ENCODE assay signal across 8 mouse cellular contexts in genomic region chr11:68398891-68399547, GRCm38 (mm10). TPM values are rescaled to one million over a fixed set of nuclear protein-coding genes. Genes with fewer than 3 reads are reported as not detected.
A peak's percentile ranks its signal among the peaks of the same experiment; 100 is the strongest.
DNase-seq lines count a peak whose midpoint lies in the region; ATAC-seq and TF ChIP-seq lines count a peak whose summit lies in the region.
"Had no signal": no experiment of that assay in that cellular context is flagged by ENCODE, and none has a peak within 500 bp of the region (broad histone marks: within the 10 kb centered on the region; RNA-seq: fewer than 3 reads in every experiment).

No protein-coding gene starts in this region.

- H3K4me2 ChIP-seq in lung, embryonic 16.5 days (ENCODE audit: low read depth, low read length): peak overlapping the region; percentile 98
- peak overlapping the region; percentile 96 for H3K4me2 ChIP-seq in forebrain, postnatal 0 days (ENCODE audit: low read depth)
- H3K4me2 ChIP-seq in limb, embryonic 15.5 days: peak overlapping the region; percentile 98
- H3K4me2 ChIP-seq in stomach, embryonic 16.5 days (ENCODE audit: low read depth, low read length): peak overlapping the region; percentile 96

- H3K9me3 ChIP-seq in lung, embryonic 16.5 days (ENCODE audit: control insufficient read depth, low read length): 0 out of 2 replicates have a peak, but pooled peaks cover 2% of the 10 kb centered on the region
- H3K9me3 ChIP-seq in forebrain, postnatal 0 days (ENCODE audit: low read length): no peaks in the 10 kb centered on the region
- H3K9me3 ChIP-seq in limb, embryonic 15.5 days: no peaks in the 10 kb centered on the region
- H3K9me3 ChIP-seq in stomach, embryonic 16.5 days (replicated peaks; ENCODE audit: control insufficient read depth, low read length): no peaks in the 10 kb centered on the region

- no peak for TF ChIP-seq CTCF in forebrain, postnatal 0 days (IDR thresholded peaks at IDR 0.05; ENCODE audit: low read depth)

- peaks cover 55% of the 10 kb centered on the region for H3K27me3 ChIP-seq in lung, embryonic 16.5 days (ENCODE audit: control insufficient read depth, insufficient read depth, low read depth, low read length)
- H3K27me3 ChIP-seq in forebrain, postnatal 0 days (ENCODE audit: insufficient read depth, low read length): peaks cover 39% of the 10 kb centered on the region
- H3K27me3 ChIP-seq in limb, embryonic 15.5 days: peaks cover 87% of the 10 kb centered on the region
- peaks cover 26% of the 10 kb centered on the region for H3K27me3 ChIP-seq in stomach, embryonic 16.5 days (ENCODE audit: control insufficient read depth, insufficient read depth, low read length)

- H3K4me3 ChIP-seq in lung, embryonic 16.5 days (ENCODE audit: low read length): peak overlapping the region; percentile 55
- peak overlapping the region; percentile 51 for H3K4me3 ChIP-seq in forebrain, postnatal 0 days (ENCODE audit: low read depth, low read length)
- peak overlapping the region; percentile 48 for H3K4me3 ChIP-seq in limb, embryonic 15.5 days
- H3K4me3 ChIP-seq in stomach, embryonic 16.5 days (replicated peaks; ENCODE audit: low read length): peak overlapping the region; percentile 53

- H3K4me1 ChIP-seq in lung, embryonic 16.5 days (replicated peaks; ENCODE audit: control insufficient read depth, insufficient read depth, low read length): peaks cover 21% of the 10 kb centered on the region
- peaks cover 6% of the 10 kb centered on the region; the same call in 1 of the 2 replicates for H3K4me1 ChIP-seq in forebrain, postnatal 0 days (ENCODE audit: insufficient read depth)
- peaks cover 16% of the 10 kb centered on the region for H3K4me1 ChIP-seq in limb, embryonic 15.5 days
- 0 out of 2 replicates have a peak, but pooled peaks cover 4% of the 10 kb centered on the region for H3K4me1 ChIP-seq in stomach, embryonic 16.5 days (ENCODE audit: control insufficient read depth, insufficient read depth, low read length)

- no peaks in the 10 kb centered on the region for H3K36me3 ChIP-seq in lung, embryonic 16.5 days (ENCODE audit: control insufficient read depth, insufficient read depth, low read length)
- no peaks in the 10 kb centered on the region for H3K36me3 ChIP-seq in forebrain, postnatal 0 days (ENCODE audit: insufficient read depth)
- no peaks in the 10 kb centered on the region for H3K36me3 ChIP-seq in limb, embryonic 15.5 days
- H3K36me3 ChIP-seq in stomach, embryonic 16.5 days (ENCODE audit: control insufficient read depth, insufficient read depth, low read length): no peaks in the 10 kb centered on the region

- WGBS in lung, embryonic 16.5 days: 16% methylated on average over 24 of the region's 24 CpGs
- WGBS in forebrain, postnatal 0 days: 13% methylated on average over 24 of the region's 24 CpGs
- 18% methylated on average over 24 of the region's 24 CpGs for WGBS in limb, embryonic 15.5 days
- WGBS in stomach, embryonic 16.5 days: 32% methylated on average over 24 of the region's 24 CpGs

- no peak for ATAC-seq in lung, embryonic 16.5 days (ENCODE audit: low read depth)
- ATAC-seq in forebrain, postnatal 0 days: peak; percentile 17; the same call in 1 of the 2 replicates
- ATAC-seq in limb, embryonic 15.5 days (ENCODE audit: insufficient number of reproducible peaks, low FRiP score, low TSS enrichment, low read depth): no peak
- ATAC-seq in stomach, embryonic 16.5 days (ENCODE audit: insufficient read depth, low FRiP score): no peak

- peak overlapping the region; percentile 64; the same call in 1 of the 2 replicates for H3K9ac ChIP-seq in lung, embryonic 16.5 days (ENCODE audit: low read length)
- H3K9ac ChIP-seq in forebrain, postnatal 0 days: peak overlapping the region; percentile 52
- H3K9ac ChIP-seq in limb, embryonic 15.5 days: 0 out of 2 replicates have a peak overlapping the region, but pooled peaks have one; percentile 37
- peak overlapping the region; percentile 71 for H3K9ac ChIP-seq in stomach, embryonic 16.5 days (ENCODE audit: low read length)

- no peak overlapping the region for H3K27ac ChIP-seq in lung, embryonic 16.5 days (ENCODE audit: low read length)
- no peak overlapping the region for H3K27ac ChIP-seq in forebrain, postnatal 0 days (ENCODE audit: low read depth, low read length)
- H3K27ac ChIP-seq in limb, embryonic 15.5 days: no peak overlapping the region
- H3K27ac ChIP-seq in stomach, embryonic 16.5 days (ENCODE audit: low read length): no peak overlapping the region

- no peak for DNase-seq in lung, postnatal 36 days
- DNase-seq in forebrain, postnatal 0 days: no peak
- no peak for DNase-seq in ovary, postnatal 14 days (ENCODE audit: low spot score)
- DNase-seq in frontal cortex, postnatal 10 days (ENCODE audit: low spot score in 2 of 2): no peak
- DNase-seq: cerebellum, adult 9-11 months had no signal

RNA-seq across cellular contexts. Expression of gene Ntn1, which starts 1.6 kb away (rescaled TPM):
- 1.7 and 1.9 TPM in 2 replicates for polyA plus RNA-seq in lung, embryonic 16.5 days (2015; fragmentation: Nextera tagmentation; extraction: Ambion mirVana)
- 22.9 and 35.5 TPM in 2 replicates for total RNA-seq in forebrain, postnatal 0 days (2014; rRNA removed)
- 4.0 and 6.0 TPM in 2 replicates for polyA plus RNA-seq in forebrain, postnatal 0 days (2015; fragmentation: Nextera tagmentation; extraction: Ambion mirVana)
- 8.2 and 9.0 TPM in 2 replicates for polyA plus RNA-seq in limb, embryonic 15.5 days (2015; fragmentation: Nextera tagmentation; extraction: Ambion mirVana)
- polyA plus RNA-seq in stomach, embryonic 16.5 days (2015; fragmentation: Nextera tagmentation; extraction: Ambion mirVana): 11.3 and 13.5 TPM in 2 replicates

RNA-seq across cellular contexts. Expression of gene Pik3r5, which starts 32.9 kb away (rescaled TPM):
- 0.55 and 0.67 TPM in 2 replicates for polyA plus RNA-seq in lung, embryonic 16.5 days (2015; fragmentation: Nextera tagmentation; extraction: Ambion mirVana)
- 0.54 and 1.8 TPM in 2 replicates for total RNA-seq in forebrain, postnatal 0 days (2014; rRNA removed)
- polyA plus RNA-seq in forebrain, postnatal 0 days (2015; fragmentation: Nextera tagmentation; extraction: Ambion mirVana): 0.24 and 0.54 TPM in 2 replicates
- polyA plus RNA-seq in limb, embryonic 15.5 days (2015; fragmentation: Nextera tagmentation; extraction: Ambion mirVana): 0.36 and 0.38 TPM in 2 replicates
- 0.65 and 0.79 TPM in 2 replicates for polyA plus RNA-seq in stomach, embryonic 16.5 days (2015; fragmentation: Nextera tagmentation; extraction: Ambion mirVana)
